Mouse (Mus musculus) kidney, adult 9 months (tissue): ENCODE data around the gene Mta2.
A peak's percentile ranks its signal among the peaks of the same experiment; 100 is the strongest.
"Not testable (repeated sequence)": the region's sequence is repeated elsewhere in the genome, so short reads cannot be mapped to it uniquely, and the experiment has no call there.

ENCODE experiments used
- DNase-seq: peaks from one replicate; pipeline ENCODE4 v3.0.0; 2022

Gene Mta2

GRCm38 (mm10) chr19:8941515-8942217, at the start of gene Mta2:
Gene Mta2 (plus strand): TSS chr19:8941875.
- DNase-seq = peak; percentile 96

DNA sequence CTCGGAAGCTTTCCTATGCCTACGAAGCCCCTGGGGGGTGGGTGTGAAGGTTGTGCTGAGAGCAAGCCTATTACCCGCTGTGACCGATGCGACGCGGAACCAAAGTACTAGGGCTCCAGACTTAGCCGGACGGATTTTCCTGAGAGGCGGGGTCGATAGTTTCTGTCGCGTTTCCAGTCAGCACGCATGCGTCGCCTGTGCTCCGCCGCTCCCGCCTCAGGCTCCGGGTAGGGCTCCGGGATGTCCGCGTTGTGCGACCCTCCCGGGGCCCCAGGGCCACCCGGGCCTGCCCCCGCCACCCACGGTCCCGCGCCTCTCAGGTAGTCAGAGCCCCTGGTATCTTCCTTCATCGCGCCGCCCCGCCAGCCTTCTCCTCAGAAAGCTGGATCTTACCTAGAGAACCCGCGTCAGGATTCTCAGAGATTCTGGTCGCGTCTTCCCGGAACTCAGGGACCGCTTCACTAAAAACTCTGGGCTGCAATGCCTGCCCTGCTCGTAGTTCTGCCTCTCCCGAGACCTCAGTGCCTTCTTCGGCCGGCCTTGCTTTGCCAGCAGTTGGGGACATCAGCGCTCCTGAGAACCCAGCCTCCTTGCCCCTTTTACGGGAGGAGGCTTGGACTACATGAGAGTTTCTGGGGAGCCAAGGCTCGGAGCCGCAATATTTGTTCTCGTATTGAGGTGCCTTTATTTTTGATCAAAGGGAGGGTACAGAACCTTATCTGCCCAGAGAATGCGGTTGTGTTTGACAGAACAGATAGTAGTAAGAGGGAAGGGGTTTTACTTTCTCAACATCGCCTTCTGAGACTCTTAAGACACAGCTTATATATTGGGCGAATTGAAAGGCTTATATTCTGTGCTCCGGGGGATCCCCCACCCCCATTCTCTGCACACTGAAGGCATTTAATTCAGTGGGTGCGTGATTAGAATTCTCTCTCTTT, 48.6 kb upstream of the Mta2 start, which contains the start of gene Ints5:
TSS of gene Ints5 (plus strand) at position 177 of the 938 bp plus-strand sequence.
- peak; percentile 84 for DNase-seq

DNA sequence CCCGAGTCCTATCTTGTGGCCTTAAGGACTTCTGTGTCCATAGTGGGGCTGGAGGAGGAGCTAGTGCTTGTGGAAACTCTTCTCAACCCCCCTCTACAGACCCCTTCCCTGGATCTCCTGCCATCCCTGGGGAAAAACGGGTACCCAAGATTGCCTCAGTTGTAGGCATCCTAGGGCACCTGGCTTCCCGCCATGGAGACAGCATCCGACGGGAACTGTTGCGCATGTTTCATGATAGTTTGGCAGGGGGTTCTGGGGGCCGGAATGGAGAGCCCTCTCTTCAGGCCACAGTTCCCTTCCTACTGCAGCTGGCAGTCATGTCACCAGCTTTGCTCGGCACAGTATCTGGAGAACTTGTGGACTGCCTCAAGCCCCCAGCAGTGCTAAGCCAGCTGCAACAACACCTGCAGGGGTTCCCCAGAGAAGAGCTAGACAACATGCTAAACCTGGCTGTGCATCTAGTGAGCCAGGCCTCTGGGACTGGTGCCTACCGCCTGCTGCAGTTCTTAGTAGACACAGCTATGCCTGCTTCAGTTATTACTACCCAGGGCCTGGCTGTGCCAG, 46.2 kb upstream of the Mta2 start:
- no peak for DNase-seq

GRCm38 (mm10) chr19:8896231-8896630, 45.4 kb upstream of the Mta2 start:
- not testable (repeated sequence) for DNase-seq

DNA sequence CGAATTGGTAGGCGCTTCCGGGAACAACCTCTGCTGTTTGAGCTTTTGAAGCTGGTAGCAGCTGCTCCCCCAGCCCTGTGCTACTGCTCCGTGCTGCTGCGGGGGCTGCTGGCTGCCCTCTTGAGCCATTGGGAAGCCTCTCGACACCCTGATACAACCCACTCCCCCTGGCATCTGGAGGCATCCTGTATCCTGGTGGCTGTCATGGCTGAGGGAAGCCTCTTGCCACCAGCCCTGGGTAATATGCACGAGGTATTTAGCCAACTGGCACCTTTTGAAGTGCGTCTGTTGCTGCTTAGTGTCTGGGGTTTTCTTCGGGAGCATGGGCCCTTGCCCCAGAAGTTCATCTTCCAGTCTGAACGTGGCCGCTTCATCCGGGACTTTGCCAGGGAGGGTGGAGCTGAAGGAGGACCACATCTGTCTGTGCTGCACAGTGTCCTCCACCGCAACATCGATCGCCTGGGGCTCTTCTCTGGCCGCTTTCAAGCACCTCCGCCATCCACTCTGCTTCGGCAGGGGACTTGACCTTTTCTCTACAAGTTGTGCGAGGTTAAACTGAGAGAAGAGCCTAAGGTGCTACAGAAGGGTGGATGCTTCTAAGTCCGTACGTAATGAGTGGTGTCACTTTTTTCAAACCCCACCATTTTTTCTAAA, 44.3 kb upstream of the Mta2 start:
- DNase-seq = peak; percentile 65

- DNase-seq = peak; percentile 97
Measured at GRCm38 (mm10) chr19:8897865-8898495, 43.7 kb upstream of the Mta2 start, which contains the start of gene Ganab. Gene Ganab (plus strand): TSS chr19:8898071.

GRCm38 (mm10) chr19:8898576-8898975, 43.1 kb upstream of the Mta2 start:
- no peak for DNase-seq

DNA sequence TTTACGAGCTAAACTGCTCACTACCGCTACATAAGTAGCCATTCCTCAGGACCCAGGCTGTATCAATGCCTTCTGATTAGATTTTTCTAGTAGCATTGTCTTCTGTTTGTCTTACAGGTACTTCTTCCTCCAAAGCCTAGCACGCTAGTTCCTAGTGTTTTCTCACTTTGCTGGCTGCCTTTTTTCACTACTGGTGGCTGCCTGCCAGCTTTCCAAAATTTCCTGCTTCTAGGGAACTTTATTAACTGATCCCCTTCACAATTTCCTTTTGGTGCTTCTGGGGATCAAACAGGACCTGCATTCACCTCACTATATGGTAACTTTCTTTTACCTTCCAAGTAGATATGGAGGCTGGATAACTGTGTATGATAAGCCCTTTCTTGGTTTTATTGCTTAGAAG, 42.6 kb upstream of the Mta2 start:
- no peak for DNase-seq

DNA sequence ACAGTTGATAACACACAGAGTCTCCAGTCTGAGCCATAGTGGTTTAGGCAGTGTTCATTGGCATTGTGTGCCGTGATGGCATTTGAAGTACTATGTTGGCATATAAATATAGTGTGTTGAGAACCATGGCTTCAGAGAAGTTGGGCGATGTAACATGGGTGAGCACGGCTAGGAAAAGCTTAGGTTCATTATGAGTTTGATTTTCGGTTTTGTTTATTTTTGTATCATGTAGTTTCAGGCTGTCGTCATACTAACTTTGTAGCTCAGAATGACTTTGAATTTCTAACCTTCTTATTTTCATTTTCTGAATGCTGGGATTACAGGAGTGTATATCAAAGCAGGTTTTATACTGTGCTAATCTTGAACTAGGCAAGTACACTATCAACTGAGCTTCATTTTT, 38.3 kb upstream of the Mta2 start:
- no peak for DNase-seq

GRCm38 (mm10) chr19:8908531-8908930, 33.1 kb upstream of the Mta2 start:
- no peak for DNase-seq

DNA sequence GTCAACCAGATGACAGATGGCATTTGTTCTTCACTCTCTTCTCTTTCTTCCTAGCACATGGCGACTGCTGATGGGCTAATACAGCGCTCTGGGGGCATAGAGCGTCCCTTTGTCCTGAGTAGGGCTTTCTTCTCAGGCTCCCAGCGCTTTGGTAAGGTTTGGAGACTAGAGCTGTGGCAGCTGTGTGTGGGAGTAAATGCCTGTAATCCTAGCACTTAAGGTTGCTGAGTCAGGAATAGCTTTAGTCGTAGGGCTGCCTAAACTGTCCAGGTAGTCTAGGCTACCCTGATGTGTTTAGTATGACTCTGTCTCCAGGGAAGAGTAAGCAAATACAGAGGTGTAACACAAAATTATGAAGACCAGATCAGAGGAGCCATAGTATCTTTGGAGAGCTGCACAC, 29.9 kb upstream of the Mta2 start:
- no peak for DNase-seq

- DNase-seq = no peak
Measured at GRCm38 (mm10) chr19:8914212-8914611, 27.5 kb upstream of the Mta2 start.

GRCm38 (mm10) chr19:8919000-8919399, 22.7 kb upstream of the Mta2 start:
- no peak for DNase-seq

GRCm38 (mm10) chr19:8919684-8920072, 22.0 kb upstream of the Mta2 start:
- no peak for DNase-seq

- DNase-seq = peak; percentile 98
Measured at GRCm38 (mm10) chr19:8920073-8920736, 21.5 kb upstream of the Mta2 start, which contains the start of gene B3gat3. Gene B3gat3 (plus strand): TSS chr19:8920374.

DNA sequence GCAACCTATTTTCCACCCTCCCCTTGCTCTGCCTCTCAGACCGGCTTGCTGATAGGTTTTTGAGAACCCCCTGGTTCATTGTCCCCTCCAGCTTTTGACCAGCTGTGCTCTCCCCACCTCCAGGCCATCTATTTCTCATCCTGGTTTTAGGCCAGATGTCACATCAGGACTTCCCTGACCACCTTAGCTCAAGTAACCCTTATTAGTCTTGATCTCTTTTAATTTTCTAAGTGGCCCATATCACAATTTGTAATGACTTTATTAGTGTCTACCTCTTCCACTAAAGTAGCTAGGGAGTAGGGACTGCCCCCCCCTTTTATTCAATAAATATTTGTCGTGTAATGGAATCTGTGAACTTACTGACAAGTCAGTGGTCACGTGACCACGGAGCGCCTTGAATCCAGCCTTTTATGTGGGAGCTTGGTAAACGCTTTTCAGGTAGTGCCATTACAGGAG, 20.8 kb upstream of the Mta2 start:
- peak; percentile 53 for DNase-seq

GRCm38 (mm10) chr19:8921741-8922140, 19.9 kb upstream of the Mta2 start:
- DNase-seq = no peak

DNA sequence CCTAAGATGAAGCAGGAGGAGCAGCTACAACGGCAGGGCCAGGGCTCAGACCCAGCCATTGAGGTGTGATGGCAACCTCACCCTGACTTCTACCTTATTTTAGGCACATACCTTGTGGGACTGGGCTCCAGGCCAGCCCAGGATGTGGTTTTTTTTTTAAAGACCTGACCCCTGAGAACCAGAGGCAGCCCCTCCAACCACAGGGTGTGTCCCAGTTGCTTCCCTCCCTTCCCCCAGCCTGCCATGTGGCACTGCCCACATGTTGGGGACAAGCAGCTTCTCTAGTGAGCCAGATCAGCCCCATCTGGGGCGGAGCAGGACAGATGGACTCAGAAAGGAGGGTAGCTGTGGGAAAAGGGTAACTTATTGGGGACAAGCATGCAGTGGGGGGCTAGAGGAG, 14.9 kb upstream of the Mta2 start:
- DNase-seq = no peak

DNA sequence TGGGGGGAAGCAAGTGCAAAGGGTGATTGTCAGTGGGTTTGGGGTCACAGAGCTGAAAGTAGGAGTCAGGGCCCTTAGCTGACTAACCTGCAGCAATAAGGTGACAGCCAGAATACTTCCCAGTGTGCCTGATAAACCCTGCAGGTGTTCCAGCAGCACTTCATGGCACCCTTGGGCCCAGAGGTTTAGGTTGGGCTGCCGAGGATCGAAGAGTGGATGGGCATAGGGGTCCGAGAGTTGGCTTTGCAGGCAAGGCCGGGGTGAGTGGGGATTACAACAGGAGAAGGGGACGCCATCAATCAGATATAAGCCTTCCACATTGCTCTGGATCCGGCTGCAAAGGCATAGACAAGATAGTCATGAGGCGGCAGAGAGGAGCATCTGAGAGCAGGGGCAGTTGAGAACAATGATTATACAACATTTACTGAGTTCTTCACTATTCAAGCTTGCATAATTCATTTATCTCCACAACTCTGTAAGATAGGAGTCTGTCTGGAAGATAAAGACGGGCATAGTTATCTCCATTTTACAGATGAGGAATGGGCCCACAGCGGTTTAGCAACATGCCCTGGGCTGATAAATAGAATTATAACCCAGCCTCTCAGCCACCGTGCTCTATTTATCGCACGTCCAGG, 13.7 kb upstream of the Mta2 start:
- no peak for DNase-seq

DNA sequence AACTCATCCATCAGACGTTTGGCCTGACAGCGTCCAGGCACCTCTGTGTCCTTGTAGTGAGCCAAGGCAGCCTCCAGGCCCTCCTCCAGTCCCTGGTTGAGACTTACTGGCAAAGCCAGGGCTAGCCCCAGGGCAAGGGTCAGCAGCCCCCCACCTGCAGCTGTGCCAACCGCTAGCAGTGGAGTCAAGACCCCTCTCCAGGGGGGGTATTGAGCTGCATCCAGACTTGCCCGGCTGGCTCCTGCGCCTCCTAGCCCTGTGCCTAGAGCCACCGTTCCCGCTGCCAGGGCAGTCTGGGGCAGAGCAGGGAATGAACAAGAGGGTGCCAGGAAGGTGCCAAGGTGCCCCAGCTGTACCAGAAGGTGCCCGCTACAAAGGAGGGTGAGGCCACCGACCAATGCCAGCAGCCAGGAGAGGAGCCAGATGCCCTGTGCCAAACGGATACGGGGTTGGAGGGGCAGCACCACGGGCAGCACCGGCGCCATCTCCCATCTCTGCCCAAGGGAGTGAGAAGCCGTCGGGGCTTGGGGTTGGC, 12.9 kb upstream of the Mta2 start:
- DNase-seq = no peak
